Mouse (Mus musculus) effector memory CD4-positive, alpha-beta T cell, adult 7 months (primary cell): ENCODE measurements around the gene Topaz1. TPM values are rescaled to one million over a fixed set of nuclear protein-coding genes. Genes with fewer than 3 reads are reported as not detected.

Experiments used
- polyA plus RNA-seq: library from polyadenylated mRNA; unstranded; fragments of 100-300 nt; shearing (Covaris generic); gene quantifications from one replicate; pipeline ENCODE4 v1.2.1, GENCODE M21; 2017

Gene Topaz1
- polyA plus RNA-seq = not detected

GRCm38 (mm10) chr9:122747060-122747459 is at the start of gene Topaz1:
Gene Topaz1, plus strand, starts transcription at chr9:122747346.

GRCm38 (mm10) chr9:122805053-122805844 is 58.1 kb downstream of the Topaz1 start, which contains the start of gene Tcaim:
Gene Tcaim, plus strand, starts transcription at chr9:122805539.

GRCm38 (mm10) chr9:122843760-122844159 is 96.6 kb downstream of the Topaz1 start, which contains the start of gene Gm35549:
Gene Gm35549, minus strand, starts transcription at chr9:122844035.

Other genes starting within 250 kb of the Topaz1 start
- gene Tcaim, start 58.2 kb downstream of the Topaz1 start, polyA plus RNA-seq = 9.3 TPM
- gene Gm35549, start 96.7 kb downstream of the Topaz1 start, polyA plus RNA-seq = not detected
- gene Zfp445, start 118.7 kb downstream of the Topaz1 start, polyA plus RNA-seq = 50.3 TPM
- gene Zkscan7, start 138.3 kb downstream of the Topaz1 start, polyA plus RNA-seq = 2.5 TPM
- gene Zfp105, start 175.7 kb downstream of the Topaz1 start, polyA plus RNA-seq = 0.24 TPM
- 27.5 TPM for gene 1110059G10Rik, start 203.7 kb downstream of the Topaz1 start, polyA plus RNA-seq
- gene Kif15, start 203.7 kb downstream of the Topaz1 start, polyA plus RNA-seq = 3.2 TPM